Mouse (Mus musculus) limb, embryonic 14.5 days (tissue): ENCODE measurements around the gene Tshz2. TPM values are rescaled to one million over a fixed set of nuclear protein-coding genes. Genes with fewer than 3 reads are reported as not detected.
A peak's percentile ranks its signal among the peaks of the same experiment; 100 is the strongest.

Source experiments
- ATAC-seq: fragments of 200-750 bp; cut with Nextera tagmentation; 2 replicates; pipeline ENCODE4 v1.8.0; 2017; ENCODE audit warnings: low read depth, moderate number of reproducible peaks, moderate TSS enrichment; ENCODE audit not compliant: low FRiP score
- DNase-seq: peaks from one replicate; pipeline ENCODE4 v3.0.0-alpha.2; 2015; ENCODE audit warnings: low spot score
- H3K27ac ChIP-seq: fragments of 300-500 bp; sonication (generic); replicated peaks from 2 replicates; pipeline ENCODE4 v1.5.1; 2014; ENCODE audit warnings: low read depth, mild to moderate bottlenecking, low read length, moderate library complexity, mixed read lengths
- H3K27me3 ChIP-seq: fragments of 300-500 bp; sonication (generic); 2 replicates; pipeline ENCODE4 v1.6.1; 2014; ENCODE audit warnings: low read length, mixed read lengths; ENCODE audit not compliant: control insufficient read depth, insufficient read depth
- H3K36me3 ChIP-seq: fragments of 300-500 bp; sonication (generic); 2 replicates; pipeline ENCODE4 v1.6.1; 2014; ENCODE audit warnings: mild to moderate bottlenecking, low read length, moderate library complexity, mixed read lengths; ENCODE audit not compliant: control insufficient read depth, insufficient read depth
- H3K4me1 ChIP-seq: fragments of 300-500 bp; sonication (generic); 2 replicates; pipeline ENCODE4 v1.6.1; 2014; ENCODE audit warnings: antibody characterized with exemption, low read length, mixed read lengths; ENCODE audit not compliant: control insufficient read depth, insufficient read depth
- H3K4me2 ChIP-seq: fragments of 300-500 bp; sonication (generic); replicated peaks from 2 replicates; pipeline ENCODE4 v1.6.1; 2014; ENCODE audit warnings: low read depth, mild to moderate bottlenecking, low read length, moderate library complexity; ENCODE audit not compliant: severe bottlenecking
- H3K4me3 ChIP-seq: fragments of 300-500 bp; sonication (generic); replicated peaks from 2 replicates; pipeline ENCODE4 v1.5.1; 2014; ENCODE audit warnings: low read length
- H3K9ac ChIP-seq: fragments of 300-500 bp; sonication (generic); 2 replicates; pipeline ENCODE4 v1.6.1; 2014; ENCODE audit warnings: mild to moderate bottlenecking, low read depth, low read length, moderate library complexity; ENCODE audit not compliant: severe bottlenecking
- H3K9me3 ChIP-seq: fragments of 300-500 bp; sonication (generic); 2 replicates; pipeline ENCODE4 v1.6.1; 2016; ENCODE audit warnings: low read length; ENCODE audit not compliant: control insufficient read depth
- POLR2A ChIP-seq: fragments of 200-500 bp; IDR thresholded peaks from 2 replicates; pipeline ENCODE4 v1.8.0; 2012; ENCODE audit warnings: inconsistent platforms, mild to moderate bottlenecking, moderate library complexity, borderline replicate concordance; ENCODE audit not compliant: insufficient read depth, insufficient read length; ENCODE audit errors: extremely low read depth
- WGBS: fragments of 180-500 bp; shearing (Covaris S2); extraction: QIAGEN DNeasy Blood & Tissue Kit; methylation state at CpG from one replicate; pipeline ENCODE4 v1.1.7; 2014; 5-methylcytosine and 5-hydroxymethylcytosine counted together
- polyA plus RNA-seq, 2 experiments: library from polyadenylated mRNA; depleted of rRNA in 1 of 2; stranded (reverse) in 1 of 2; unstranded in 1 of 2; fragments of >200 nt; fragmentation: Nextera tagmentation in 1 of 2; extraction: Ambion mirVana in 1 of 2; gene quantifications; 2 replicates each; pipeline versions ENCODE4 v1.2.1 to v1.2.3; 2012 to 2014

The Tshz2 gene
- polyA plus RNA-seq, 2 experiments = 7.3 to 29.2 TPM

DNA sequence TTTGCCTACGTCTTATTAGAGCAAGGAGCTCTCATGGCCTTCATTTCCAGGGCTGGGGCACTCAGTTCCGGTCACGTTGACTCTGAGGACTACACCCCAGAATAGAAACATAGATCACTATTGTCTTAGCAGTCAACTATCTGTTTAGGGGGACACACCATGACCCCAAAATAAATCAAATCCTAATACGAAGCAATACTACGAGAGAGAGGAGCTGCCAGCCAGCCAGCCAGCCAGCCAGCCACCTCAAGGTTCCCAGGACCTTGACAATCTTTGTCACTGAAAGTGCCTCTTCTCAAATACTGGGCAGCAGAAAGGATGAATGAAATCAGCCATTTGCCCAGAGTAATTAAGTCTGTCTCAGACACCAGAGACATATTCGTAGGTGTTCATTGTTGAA is 393.1 kb downstream of the Tshz2 start:
- Histone ChIP-seq H3K9me3 (peaks cover 3% of the 10 kb centered on the region; the same call in 1 of the 2 replicates), H3K4me2 (no peak overlapping the region), H3K27ac (no peak overlapping the region), H3K27me3 (no peaks in the 10 kb centered on the region), H3K4me3 (no peak overlapping the region), H3K9ac (no peak overlapping the region), H3K4me1 (no peaks in the 10 kb centered on the region), H3K36me3 (no peaks in the 10 kb centered on the region)
- TF ChIP-seq POLR2A = no peak
- 93% methylated on average over 6 of the region's 6 CpGs for WGBS
- DNase-seq (no peak), ATAC-seq (no peak)

DNA sequence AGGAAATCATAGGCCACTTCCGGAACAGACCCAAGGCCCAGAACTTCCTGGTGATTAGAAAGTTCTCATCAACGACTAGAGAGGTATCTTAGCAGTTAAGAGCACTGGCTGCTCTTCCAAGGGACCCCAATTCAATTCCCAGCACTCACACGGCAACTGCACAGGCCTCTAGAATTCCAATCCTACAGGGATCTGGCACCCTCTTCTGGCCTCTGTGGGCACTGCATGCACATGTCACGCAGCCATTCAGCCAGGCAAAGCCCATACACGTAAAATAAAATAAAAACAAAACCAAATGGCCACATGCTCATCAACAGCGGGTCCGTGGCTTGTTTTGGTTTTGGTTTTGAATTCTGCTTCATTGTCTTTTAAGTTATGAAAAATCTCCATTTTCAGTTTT is 395.0 kb downstream of the Tshz2 start:
- Histone ChIP-seq H3K9me3 (peaks cover 6% of the 10 kb centered on the region; the same call in 1 of the 2 replicates), H3K4me1 (peaks cover 4% of the 10 kb centered on the region), H3K27me3 (no peaks in the 10 kb centered on the region), H3K36me3 (no peaks in the 10 kb centered on the region), H3K27ac (no peak overlapping the region), H3K4me3 (no peak overlapping the region), H3K9ac (no peak overlapping the region), H3K4me2 (no peak overlapping the region)
- WGBS = 88% methylated on average over 7 of the region's 7 CpGs
- TF ChIP-seq POLR2A = no peak
- DNase-seq (no peak), ATAC-seq (no peak)

DNA sequence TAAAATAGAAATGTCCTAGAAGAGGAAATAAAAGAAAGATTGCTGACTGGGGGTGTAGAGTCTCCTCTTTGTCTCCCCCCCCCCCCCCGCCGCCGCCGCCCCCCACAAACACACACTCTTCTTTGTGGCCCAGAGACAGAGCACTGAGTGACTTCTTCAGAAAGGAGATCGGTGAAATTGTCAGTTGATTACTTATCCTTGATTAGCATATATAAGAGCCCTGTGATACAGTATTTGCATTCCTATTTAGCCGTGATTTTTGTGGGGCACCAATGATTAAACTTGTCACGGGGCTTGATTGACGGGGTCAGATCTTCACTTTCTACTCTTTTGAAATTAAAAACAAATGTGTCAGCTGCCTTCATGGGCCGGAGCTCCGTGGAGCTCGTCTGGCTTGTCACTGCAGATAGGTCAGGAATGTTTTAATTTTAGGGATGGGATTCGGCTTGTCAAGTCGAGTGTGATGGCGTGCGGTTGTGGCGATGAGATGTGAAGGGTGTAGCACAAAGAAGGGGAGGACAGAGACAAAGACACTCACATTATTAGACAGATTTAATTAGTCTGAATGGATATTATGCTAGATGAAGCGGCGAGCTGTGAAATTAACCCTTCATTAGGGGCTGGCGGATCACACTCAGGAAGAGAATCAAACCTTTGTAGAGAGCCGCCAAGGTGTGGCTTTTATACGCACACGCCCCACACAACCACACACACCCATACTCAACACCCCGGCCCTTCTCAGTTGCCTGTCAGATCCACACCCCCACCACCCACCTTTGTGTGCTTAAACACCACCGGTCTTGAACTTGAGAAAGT is 395.9 kb downstream of the Tshz2 start:
- WGBS = 78% methylated on average over 20 of the region's 24 CpGs

GRCm38 (mm10) chr2:170029304-170029856 is 396.6 kb downstream of the Tshz2 start:
- Histone ChIP-seq H3K27me3 (no peaks in the 10 kb centered on the region), H3K4me2 (no peak overlapping the region), H3K4me3 (no peak overlapping the region), H3K9ac (no peak overlapping the region), H3K36me3 (no peaks in the 10 kb centered on the region), H3K4me1 (peaks cover 7% of the 10 kb centered on the region), H3K27ac (no peak overlapping the region), H3K9me3 (peaks cover 6% of the 10 kb centered on the region; the same call in 1 of the 2 replicates)
- WGBS = 86% methylated on average over 10 of the region's 10 CpGs
- TF ChIP-seq POLR2A = no peak
- no peak for DNase-seq
- ATAC-seq = no peak

More for the DNA sequence above, 395.9 kb downstream of the Tshz2 start:
- Histone ChIP-seq H3K27me3 (no peaks in the 10 kb centered on the region), H3K9me3 (peaks cover 6% of the 10 kb centered on the region; the same call in 1 of the 2 replicates), H3K4me3 (no peak overlapping the region), H3K36me3 (no peaks in the 10 kb centered on the region), H3K4me1 (peaks cover 7% of the 10 kb centered on the region), H3K9ac (no peak overlapping the region), H3K27ac (no peak overlapping the region), H3K4me2 (no peak overlapping the region)
- ATAC-seq (no peak), DNase-seq (no peak)
- TF ChIP-seq POLR2A = no peak

DNA sequence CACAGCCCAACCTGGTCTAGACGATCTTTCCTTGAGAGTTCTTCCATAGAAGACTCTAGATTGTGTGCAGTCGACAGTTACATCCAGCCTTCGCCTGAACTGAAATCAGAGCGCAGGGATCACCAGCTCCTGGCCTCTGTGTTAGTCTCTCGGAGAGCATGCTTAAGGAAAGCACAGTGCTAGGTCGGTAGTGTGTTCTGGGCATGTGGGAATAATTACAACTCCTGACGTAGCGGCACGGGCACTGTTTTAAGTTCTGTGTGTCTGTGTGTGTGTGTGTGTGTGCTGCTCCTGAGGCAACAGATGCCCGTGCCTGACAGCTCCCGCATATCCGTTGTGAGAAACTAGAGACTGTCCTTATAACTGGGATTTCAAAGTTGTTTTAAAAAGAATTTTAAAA is 398.4 kb downstream of the Tshz2 start:
- DNase-seq (peak; percentile 33), ATAC-seq (no peak)
- Histone ChIP-seq H3K9ac (no peak overlapping the region), H3K27ac (no peak overlapping the region), H3K4me1 (peaks cover 7% of the 10 kb centered on the region), H3K9me3 (peaks cover 6% of the 10 kb centered on the region; the same call in 1 of the 2 replicates), H3K27me3 (no peaks in the 10 kb centered on the region), H3K36me3 (no peaks in the 10 kb centered on the region), H3K4me2 (no peak overlapping the region), H3K4me3 (no peak overlapping the region)
- 43% methylated on average over 12 of the region's 12 CpGs for WGBS
- no peak for TF ChIP-seq POLR2A
